Mouse (Mus musculus): ENCODE data around the gene Ccnd2. TPM values are rescaled to one million over a fixed set of nuclear protein-coding genes. Genes with fewer than 3 reads are reported as not detected.

Gene Ccnd2
- polyA plus RNA-seq, 1 experiment from 2014 or later = 1,100 TPM

DNA sequence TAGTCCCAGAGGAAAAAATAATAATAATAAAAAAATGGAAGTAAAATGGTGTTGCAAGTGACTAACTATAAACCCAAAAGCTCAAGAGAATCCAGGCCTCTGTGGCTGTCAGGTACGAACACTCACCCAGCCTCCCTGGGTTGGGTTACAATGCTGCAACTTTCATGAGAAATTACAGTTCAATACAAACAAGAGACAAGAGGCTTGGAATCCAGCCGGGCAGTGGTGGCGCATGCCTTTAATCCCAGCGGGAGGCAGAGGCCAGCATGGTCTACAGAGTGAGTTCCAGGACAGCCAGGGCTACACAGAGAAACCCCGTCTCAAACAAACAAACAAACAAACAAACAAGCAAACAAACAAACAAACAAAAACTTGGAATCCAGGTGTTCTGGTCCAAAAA is 45.3 kb downstream of the Ccnd2 start:
- WGBS = 52% methylated on average over 5 of the region's 5 CpGs
- Histone ChIP-seq H3K4me3 (ENCODE audit: low read depth, low read length) (no peak overlapping the region), H3K36me3 (ENCODE audit: control insufficient read depth, insufficient read depth, low read length) (no peaks in the 10 kb centered on the region), H3K4me2 (ENCODE audit: low read length) (no peak overlapping the region), H3K27ac (ENCODE audit: low read depth) (no peak overlapping the region), H3K9me3 (ENCODE audit: control insufficient read depth, low read length) (no peaks in the 10 kb centered on the region), H3K9ac (ENCODE audit: low read length) (no peak overlapping the region), H3K27me3 (replicated peaks; ENCODE audit: control insufficient read depth, insufficient read depth, low read length) (no peaks in the 10 kb centered on the region), H3K4me1 (replicated peaks; ENCODE audit: control insufficient read depth, insufficient read depth, low read length) (0 out of 2 replicates have a peak, but pooled peaks cover 4% of the 10 kb centered on the region)
- DNase-seq (ENCODE audit: low spot score) = no peak
- ATAC-seq (replicated peaks; ENCODE audit: low FRiP score, low TSS enrichment, low read depth) = no peak

DNA sequence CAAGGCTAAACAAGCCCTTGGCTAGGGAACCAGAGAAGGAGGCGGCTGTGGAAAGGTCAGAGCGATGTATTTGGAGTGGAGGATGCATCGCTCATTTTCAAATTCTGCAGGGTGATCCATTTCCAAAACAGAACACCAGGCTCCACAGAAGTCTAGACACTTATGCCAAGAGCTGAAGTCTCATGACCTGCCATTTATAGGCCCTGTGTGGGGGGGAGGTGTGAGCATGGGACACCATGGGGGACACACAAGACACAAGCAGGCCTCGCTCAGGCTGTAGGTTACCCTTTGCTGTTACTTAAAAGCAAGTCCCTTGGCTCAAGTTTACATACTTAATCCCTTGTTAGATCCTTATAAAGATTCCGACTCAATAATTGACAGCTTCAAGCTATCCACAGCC is 45.8 kb downstream of the Ccnd2 start:
- ATAC-seq (replicated peaks; ENCODE audit: low FRiP score, low TSS enrichment, low read depth) = no peak
- Histone ChIP-seq H3K4me2 (ENCODE audit: low read length) (no peak overlapping the region), H3K9me3 (ENCODE audit: control insufficient read depth, low read length) (no peaks in the 10 kb centered on the region), H3K4me1 (replicated peaks; ENCODE audit: control insufficient read depth, insufficient read depth, low read length) (0 out of 2 replicates have a peak, but pooled peaks cover 4% of the 10 kb centered on the region), H3K27ac (ENCODE audit: low read depth) (no peak overlapping the region), H3K36me3 (ENCODE audit: control insufficient read depth, insufficient read depth, low read length) (peaks cover under 1% of the 10 kb centered on the region; the same call in 1 of the 2 replicates), H3K4me3 (ENCODE audit: low read depth, low read length) (no peak overlapping the region), H3K9ac (ENCODE audit: low read length) (no peak overlapping the region), H3K27me3 (replicated peaks; ENCODE audit: control insufficient read depth, insufficient read depth, low read length) (no peaks in the 10 kb centered on the region)
- 66% methylated on average over 5 of the region's 5 CpGs for WGBS
- DNase-seq (ENCODE audit: low spot score) = no peak

DNA sequence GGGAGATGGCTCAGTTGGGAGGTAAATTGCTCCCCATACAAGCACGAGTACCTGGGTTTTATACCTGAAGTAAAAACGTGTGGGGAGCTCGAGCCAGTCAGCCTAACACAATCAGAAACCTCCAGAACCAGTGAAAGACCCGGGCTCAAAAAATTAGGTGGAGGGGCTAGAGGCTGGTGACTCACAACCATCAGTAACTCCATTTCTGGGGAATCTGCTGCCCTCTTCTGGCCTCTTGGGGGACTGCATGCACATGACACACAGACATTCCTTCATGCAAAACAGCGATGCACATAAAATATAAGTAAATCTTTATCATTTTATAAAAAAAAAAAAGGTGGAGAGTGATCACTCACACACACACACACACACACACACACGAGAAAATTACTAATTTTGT is 46.9 kb downstream of the Ccnd2 start:
- no peak overlapping the region for H3K9ac ChIP-seq (ENCODE audit: low read length)
- DNase-seq (ENCODE audit: low spot score) (no peak), ATAC-seq (replicated peaks; ENCODE audit: low FRiP score, low TSS enrichment, low read depth) (no peak)
- no peak overlapping the region for H3K27ac ChIP-seq (ENCODE audit: low read depth)
- H3K4me1 ChIP-seq (replicated peaks; ENCODE audit: control insufficient read depth, insufficient read depth, low read length) = 0 out of 2 replicates have a peak, but pooled peaks cover 4% of the 10 kb centered on the region
- no peak overlapping the region for H3K4me3 ChIP-seq (ENCODE audit: low read depth, low read length)
- H3K9me3 ChIP-seq (ENCODE audit: control insufficient read depth, low read length) = no peaks in the 10 kb centered on the region
- H3K27me3 ChIP-seq (replicated peaks; ENCODE audit: control insufficient read depth, insufficient read depth, low read length) = no peaks in the 10 kb centered on the region
- H3K4me2 ChIP-seq (ENCODE audit: low read length) = no peak overlapping the region
- WGBS = 67% methylated on average over 6 of the region's 6 CpGs
- H3K36me3 ChIP-seq (ENCODE audit: control insufficient read depth, insufficient read depth, low read length) = peaks cover 6% of the 10 kb centered on the region; the same call in 1 of the 2 replicates

DNA sequence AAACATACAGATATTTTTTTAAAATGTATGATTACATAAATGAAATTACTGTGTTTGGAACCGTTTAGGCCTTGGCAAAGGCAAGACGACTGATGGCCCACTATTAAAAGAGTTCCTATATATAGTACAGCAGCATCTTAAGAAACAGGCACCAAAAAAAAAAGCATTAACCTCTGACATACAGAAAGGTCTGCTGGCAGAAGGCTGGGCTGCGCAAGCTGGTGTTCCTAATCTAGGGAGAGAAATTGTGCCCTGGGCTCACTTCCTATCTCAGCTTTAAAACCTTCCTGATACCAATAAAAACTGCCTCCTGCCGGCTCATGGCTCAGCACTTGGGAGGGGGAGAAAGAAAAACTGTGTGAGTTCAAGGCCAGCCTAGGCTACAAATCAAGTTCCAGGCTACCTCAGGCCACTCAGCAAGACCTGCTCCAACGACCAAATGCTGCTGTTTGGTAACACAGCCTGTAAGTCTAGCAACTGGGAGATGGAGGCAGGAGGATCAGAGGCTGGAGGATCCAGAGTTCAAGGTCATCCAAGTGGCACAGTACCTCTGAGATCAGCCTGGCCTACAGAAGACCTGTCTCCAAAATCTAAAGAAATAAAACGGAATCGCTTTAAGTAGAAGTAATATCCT is 47.5 kb downstream of the Ccnd2 start:
- H3K36me3 ChIP-seq (ENCODE audit: control insufficient read depth, insufficient read depth, low read length) = peaks cover 6% of the 10 kb centered on the region; the same call in 1 of the 2 replicates
- WGBS = 78% methylated on average over 7 of the region's 7 CpGs
- H3K27me3 ChIP-seq (replicated peaks; ENCODE audit: control insufficient read depth, insufficient read depth, low read length) = no peaks in the 10 kb centered on the region
- H3K4me2 ChIP-seq (ENCODE audit: low read length) = no peak overlapping the region
- H3K27ac ChIP-seq (ENCODE audit: low read depth) = no peak overlapping the region
- H3K4me3 ChIP-seq (ENCODE audit: low read depth, low read length) = no peak overlapping the region
- no peak overlapping the region for H3K9ac ChIP-seq (ENCODE audit: low read length)
- ATAC-seq (replicated peaks; ENCODE audit: low FRiP score, low TSS enrichment, low read depth) (no peak), DNase-seq (ENCODE audit: low spot score) (no peak)
- 0 out of 2 replicates have a peak, but pooled peaks cover 4% of the 10 kb centered on the region for H3K4me1 ChIP-seq (replicated peaks; ENCODE audit: control insufficient read depth, insufficient read depth, low read length)
- no peaks in the 10 kb centered on the region for H3K9me3 ChIP-seq (ENCODE audit: control insufficient read depth, low read length)

DNA sequence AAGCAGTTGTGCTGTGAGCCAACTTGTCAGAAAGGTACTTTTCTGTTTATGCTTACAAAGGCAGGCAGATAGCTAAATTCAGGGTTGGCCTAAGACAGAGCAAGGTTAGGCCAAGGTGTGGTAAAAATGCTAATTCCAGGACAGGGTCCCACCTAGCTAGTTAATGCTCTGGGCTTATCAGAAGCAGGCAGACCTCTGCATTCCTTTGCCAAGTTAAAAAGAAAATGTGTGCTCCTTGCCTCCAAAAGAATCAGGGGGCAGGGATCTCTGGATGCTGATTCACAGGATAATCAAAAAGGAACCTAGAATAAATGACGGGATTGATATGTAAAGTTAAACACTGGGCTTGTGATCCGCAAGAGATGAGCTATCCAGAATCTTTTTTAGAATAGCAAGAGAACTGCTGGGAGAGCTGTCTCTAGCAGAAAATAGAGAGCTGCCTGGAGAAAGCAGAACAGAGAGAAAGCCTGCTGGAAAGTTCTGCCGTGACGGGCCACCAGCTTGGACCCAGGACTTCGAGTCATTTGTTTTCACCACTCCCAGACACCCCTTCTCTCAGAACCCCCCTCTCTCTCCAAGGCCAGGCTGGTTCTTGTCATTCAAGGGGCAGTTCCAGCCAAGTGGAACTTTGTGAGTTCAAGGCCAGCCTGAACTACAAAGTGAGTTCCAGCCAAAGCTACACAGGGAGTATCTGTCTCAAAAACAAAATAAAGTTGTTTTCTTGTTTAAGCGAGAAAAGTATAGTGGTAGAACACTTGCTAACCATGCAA is 48.3 kb downstream of the Ccnd2 start:
- 93% methylated on average over 6 of the region's 6 CpGs for WGBS
- Histone ChIP-seq H3K27me3 (replicated peaks; ENCODE audit: control insufficient read depth, insufficient read depth, low read length) (no peaks in the 10 kb centered on the region), H3K4me1 (replicated peaks; ENCODE audit: control insufficient read depth, insufficient read depth, low read length) (0 out of 2 replicates have a peak, but pooled peaks cover 4% of the 10 kb centered on the region), H3K4me2 (ENCODE audit: low read length) (no peak overlapping the region), H3K36me3 (ENCODE audit: control insufficient read depth, insufficient read depth, low read length) (peaks cover 6% of the 10 kb centered on the region; the same call in 1 of the 2 replicates), H3K9ac (ENCODE audit: low read length) (no peak overlapping the region), H3K4me3 (ENCODE audit: low read depth, low read length) (no peak overlapping the region), H3K9me3 (ENCODE audit: control insufficient read depth, low read length) (no peaks in the 10 kb centered on the region), H3K27ac (ENCODE audit: low read depth) (no peak overlapping the region)
- DNase-seq (ENCODE audit: low spot score) (no peak), ATAC-seq (replicated peaks; ENCODE audit: low FRiP score, low TSS enrichment, low read depth) (no peak)

DNA sequence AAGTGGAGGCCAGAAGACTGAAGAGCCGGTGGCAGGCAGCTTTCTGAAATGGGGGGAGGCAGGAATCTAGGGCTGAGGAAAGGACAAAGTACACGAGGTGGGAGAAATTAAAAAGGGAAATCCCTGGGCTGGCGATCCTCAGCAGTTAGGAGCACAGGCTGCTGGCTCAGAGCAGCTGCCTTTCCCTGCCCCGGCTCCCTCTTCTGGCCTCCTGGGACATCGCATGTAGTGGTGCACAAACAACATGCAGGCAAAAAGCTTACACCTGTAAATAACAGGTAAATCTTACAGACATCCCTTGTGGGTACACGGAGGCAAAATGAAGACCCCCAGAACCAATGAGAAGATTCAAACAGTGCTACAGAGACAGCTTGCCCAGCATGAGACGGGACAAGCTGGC is 57.4 kb downstream of the Ccnd2 start:
- 64% methylated on average over 7 of the region's 7 CpGs for WGBS
- DNase-seq (ENCODE audit: low spot score) = no peak

DNA sequence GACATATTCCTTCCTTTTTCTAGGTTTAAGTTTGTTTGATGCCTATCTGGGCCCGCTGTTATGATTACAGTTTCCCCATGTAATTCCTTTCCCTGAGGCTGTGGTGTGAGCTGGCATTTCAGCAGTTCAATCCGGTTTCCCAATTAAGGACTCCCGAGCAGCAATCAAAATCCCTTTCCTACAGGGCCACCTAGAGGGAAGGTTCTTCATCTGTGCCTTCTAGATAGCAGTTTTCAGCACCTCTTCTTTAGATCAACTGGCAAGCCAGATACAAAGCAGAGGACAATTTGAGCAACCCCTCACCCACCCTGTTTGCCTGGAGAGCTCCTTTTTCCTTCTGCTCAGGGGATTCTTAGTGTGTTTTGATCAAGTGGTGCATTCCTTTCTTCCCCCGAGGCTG is 65.3 kb downstream of the Ccnd2 start:
- peaks cover 6% of the 10 kb centered on the region; the same call in 1 of the 2 replicates for H3K36me3 ChIP-seq (ENCODE audit: control insufficient read depth, insufficient read depth, low read length)
- H3K4me1 ChIP-seq (replicated peaks; ENCODE audit: control insufficient read depth, insufficient read depth, low read length) = no peaks in the 10 kb centered on the region
- DNase-seq (ENCODE audit: low spot score) (no peak), ATAC-seq (replicated peaks; ENCODE audit: low FRiP score, low TSS enrichment, low read depth) (no peak)
- 61% methylated on average over 4 of the region's 4 CpGs for WGBS
- H3K9ac ChIP-seq (ENCODE audit: low read length) = no peak overlapping the region
- H3K9me3 ChIP-seq (ENCODE audit: control insufficient read depth, low read length) = no peaks in the 10 kb centered on the region
- H3K4me3 ChIP-seq (ENCODE audit: low read depth, low read length) = no peak overlapping the region
- no peak overlapping the region for H3K4me2 ChIP-seq (ENCODE audit: low read length)
- peaks cover 5% of the 10 kb centered on the region; the same call in 1 of the 2 replicates for H3K27me3 ChIP-seq (replicated peaks; ENCODE audit: control insufficient read depth, insufficient read depth, low read length)
- no peak overlapping the region for H3K27ac ChIP-seq (ENCODE audit: low read depth)

More for the DNA sequence above, 57.4 kb downstream of the Ccnd2 start:
- Histone ChIP-seq H3K27ac (ENCODE audit: low read depth) (no peak overlapping the region), H3K9me3 (ENCODE audit: control insufficient read depth, low read length) (no peaks in the 10 kb centered on the region), H3K4me2 (ENCODE audit: low read length) (no peak overlapping the region), H3K4me1 (replicated peaks; ENCODE audit: control insufficient read depth, insufficient read depth, low read length) (no peaks in the 10 kb centered on the region), H3K9ac (ENCODE audit: low read length) (no peak overlapping the region), H3K36me3 (ENCODE audit: control insufficient read depth, insufficient read depth, low read length) (peaks cover 10% of the 10 kb centered on the region; the same call in 1 of the 2 replicates), H3K27me3 (replicated peaks; ENCODE audit: control insufficient read depth, insufficient read depth, low read length) (no peaks in the 10 kb centered on the region), H3K4me3 (ENCODE audit: low read depth, low read length) (no peak overlapping the region)
- no peak for ATAC-seq (replicated peaks; ENCODE audit: low FRiP score, low TSS enrichment, low read depth)

DNA sequence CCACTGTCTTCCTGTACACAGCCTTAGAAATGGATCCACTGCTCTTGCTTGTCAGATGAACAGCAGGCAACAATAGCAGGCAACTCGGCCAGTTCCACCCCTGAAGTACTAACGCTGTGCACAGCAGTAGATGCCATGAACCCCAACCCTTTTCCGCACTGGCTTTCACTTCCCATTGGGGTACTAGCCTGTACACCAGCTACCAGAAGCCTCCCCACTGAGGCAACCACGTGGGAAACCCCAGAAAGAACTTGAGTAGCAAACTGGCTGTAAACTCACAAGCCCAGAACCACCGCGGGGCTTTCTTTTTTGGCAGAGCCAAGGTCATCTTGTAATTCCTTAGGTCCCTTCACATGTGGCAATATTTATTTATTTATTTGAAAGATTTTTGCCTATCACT is 70.2 kb downstream of the Ccnd2 start:
- Histone ChIP-seq H3K36me3 (ENCODE audit: control insufficient read depth, insufficient read depth, low read length) (no peaks in the 10 kb centered on the region), H3K27me3 (replicated peaks; ENCODE audit: control insufficient read depth, insufficient read depth, low read length) (peaks cover 34% of the 10 kb centered on the region), H3K4me2 (ENCODE audit: low read length) (no peak overlapping the region), H3K9me3 (ENCODE audit: control insufficient read depth, low read length) (no peaks in the 10 kb centered on the region), H3K4me3 (ENCODE audit: low read depth, low read length) (no peak overlapping the region), H3K4me1 (replicated peaks; ENCODE audit: control insufficient read depth, insufficient read depth, low read length) (no peaks in the 10 kb centered on the region), H3K9ac (ENCODE audit: low read length) (no peak overlapping the region), H3K27ac (ENCODE audit: low read depth) (no peak overlapping the region)
- ATAC-seq (replicated peaks; ENCODE audit: low FRiP score, low TSS enrichment, low read depth) = no peak
- 75% methylated on average over 6 of the region's 6 CpGs for WGBS
- DNase-seq (ENCODE audit: low spot score) = no peak

Measured in intestine, embryonic 14.5 days (tissue).